Mouse (Mus musculus) embryonic facial prominence, embryonic 11.5 days (tissue): ENCODE data around the gene Gm10447. TPM values are rescaled to one million over a fixed set of nuclear protein-coding genes. Genes with fewer than 3 reads are reported as not detected.

ENCODE experiments used
- ATAC-seq: fragments of 200-750 bp; cut with Nextera tagmentation; replicated peaks from 2 replicates; pipeline ENCODE4 v1.8.0; 2017; ENCODE audit warnings: low read depth; ENCODE audit not compliant: insufficient number of reproducible peaks, low FRiP score, low TSS enrichment
- DNase-seq: peaks from one replicate; pipeline ENCODE4 v3.0.0-alpha.2; 2015; ENCODE audit warnings: low spot score
- H3K27ac ChIP-seq: fragments of 300-500 bp; sonication (generic); replicated peaks from 2 replicates; pipeline ENCODE4 v1.5.1; 2014; ENCODE audit warnings: mild to moderate bottlenecking, low read depth, low read length, control low read depth
- H3K27me3 ChIP-seq: fragments of 300-500 bp; sonication (generic); 2 replicates; pipeline ENCODE4 v1.6.1; 2014; ENCODE audit warnings: mild to moderate bottlenecking, low read length, moderate library complexity, mixed read lengths; ENCODE audit not compliant: control insufficient read depth, insufficient read depth
- H3K36me3 ChIP-seq: fragments of 300-500 bp; sonication (generic); replicated peaks from 2 replicates; pipeline ENCODE4 v1.6.1; 2014; ENCODE audit warnings: low read depth, mild to moderate bottlenecking, low read length, moderate library complexity, mixed read lengths; ENCODE audit not compliant: control insufficient read depth, insufficient read depth
- H3K4me1 ChIP-seq: fragments of 300-500 bp; sonication (generic); 2 replicates; pipeline ENCODE4 v1.6.1; 2014; ENCODE audit warnings: low read length, mixed read lengths; ENCODE audit not compliant: control insufficient read depth, insufficient read depth
- H3K4me2 ChIP-seq: fragments of 300-500 bp; sonication (generic); 2 replicates; pipeline ENCODE4 v1.6.1; 2014; ENCODE audit warnings: low read depth, mild to moderate bottlenecking, control low read depth, low read length, moderate library complexity
- H3K4me3 ChIP-seq: fragments of 300-500 bp; sonication (generic); 2 replicates; pipeline ENCODE4 v1.5.1; 2014; ENCODE audit warnings: low read depth, low read length, control low read depth
- H3K9ac ChIP-seq: fragments of 300-500 bp; sonication (generic); replicated peaks from 2 replicates; pipeline ENCODE4 v1.6.1; 2014; ENCODE audit warnings: mild to moderate bottlenecking, control low read depth, low read length
- H3K9me3 ChIP-seq: fragments of 300-500 bp; sonication (generic); replicated peaks from 2 replicates; pipeline ENCODE4 v1.6.1; 2016; ENCODE audit warnings: mild to moderate bottlenecking, low read length, inconsistent platforms, mixed read lengths; ENCODE audit not compliant: control insufficient read depth
- WGBS: fragments of 180-500 bp; shearing (Covaris S2); extraction: QIAGEN DNeasy Blood & Tissue Kit; methylation state at CpG from one replicate; pipeline ENCODE4 v1.1.7; 2014; 5-methylcytosine and 5-hydroxymethylcytosine counted together
- polyA plus RNA-seq: library from polyadenylated mRNA; unstranded; fragments of >200 nt; fragmentation: Nextera tagmentation; extraction: Ambion mirVana; gene quantifications from 2 replicates; pipeline ENCODE4 v1.2.1, GENCODE M21; 2014

Gm10447 gene
- polyA plus RNA-seq, 1 experiment from 2014 or later = not detected

GRCm38 (mm10) chr11:53483159-53483891 is 26.4 kb upstream of the Gm10447 start:
- Histone ChIP-seq H3K4me1 (peaks cover 8% of the 10 kb centered on the region), H3K27me3 (peaks cover 27% of the 10 kb centered on the region), H3K4me3 (no peak overlapping the region), H3K9me3 (peaks cover 3% of the 10 kb centered on the region; the same call in 1 of the 2 replicates), H3K4me2 (no peak overlapping the region), H3K27ac (no peak overlapping the region), H3K9ac (no peak overlapping the region), H3K36me3 (no peaks in the 10 kb centered on the region)
- WGBS = 78% methylated on average over 9 of the region's 9 CpGs
- DNase-seq (no peak), ATAC-seq (no peak)

- no peaks in the 10 kb centered on the region for H3K36me3 ChIP-seq
- no peak overlapping the region for H3K4me3 ChIP-seq
- no peak overlapping the region for H3K4me2 ChIP-seq
- no peak overlapping the region for H3K9ac ChIP-seq
- WGBS = 76% methylated on average over 4 of the region's 4 CpGs
- peaks cover 4% of the 10 kb centered on the region; the same call in 1 of the 2 replicates for H3K4me1 ChIP-seq
- H3K27ac ChIP-seq = no peak overlapping the region
- peaks cover 3% of the 10 kb centered on the region; the same call in 1 of the 2 replicates for H3K9me3 ChIP-seq
- peaks cover 33% of the 10 kb centered on the region for H3K27me3 ChIP-seq
- ATAC-seq (no peak), DNase-seq (no peak)
Observed at GRCm38 (mm10) chr11:53481088-53481730, 24.3 kb upstream of the Gm10447 start.

DNA sequence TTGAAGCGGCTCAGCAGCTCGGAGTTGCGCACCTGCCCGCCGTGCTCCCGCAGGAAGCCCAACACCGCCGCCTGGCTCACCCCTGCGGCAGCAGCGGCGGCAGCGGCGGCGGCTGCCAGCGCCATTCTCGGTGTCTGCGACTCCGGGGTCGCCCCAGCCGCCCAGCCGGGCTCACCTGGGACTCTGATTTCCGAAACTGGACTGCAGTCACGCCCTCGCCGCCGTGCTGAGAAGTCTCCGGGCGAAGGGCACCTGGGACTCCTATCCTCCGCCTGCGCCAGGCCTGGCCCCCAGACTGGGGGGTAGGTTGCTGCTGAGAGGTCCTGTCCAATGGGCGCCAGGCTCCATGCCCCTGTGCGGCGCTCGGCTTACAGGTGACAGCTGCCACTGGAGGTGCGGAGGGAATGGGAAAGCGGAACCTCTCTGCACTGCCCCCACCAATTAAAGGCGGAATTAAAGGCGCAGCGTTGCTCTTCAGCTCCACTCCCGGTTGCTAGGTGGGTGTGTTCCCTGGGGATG is 22.9 kb upstream of the Gm10447 start, which contains the start of the genes Gm9945 and Sowaha:
Gene Gm9945 (plus strand): TSS at position 384 of the 519 bp plus-strand sequence.
Gene Sowaha (minus strand): TSS at position 492 of the 519 bp plus-strand sequence.
- peak within 1 kb of the TSS; percentile 41 for H3K4me3 ChIP-seq
- H3K4me2 ChIP-seq = peak within 1 kb of the TSS; percentile 76
- peaks cover 33% of the 10 kb centered on the region for H3K27me3 ChIP-seq
- peak within 1 kb of the TSS; percentile 51 for H3K9ac ChIP-seq
- no peaks in the 10 kb centered on the region for H3K36me3 ChIP-seq
- peaks cover 4% of the 10 kb centered on the region; the same call in 1 of the 2 replicates for H3K4me1 ChIP-seq
- ATAC-seq = 0 out of 2 replicates have a peak, but pooled peaks have one; percentile 66
- H3K27ac ChIP-seq = no peak within 1 kb of the TSS
- no peak for DNase-seq
- WGBS = 2% methylated on average over 40 of the region's 40 CpGs
- H3K9me3 ChIP-seq = peaks cover 3% of the 10 kb centered on the region; the same call in 1 of the 2 replicates

GRCm38 (mm10) chr11:53479171-53479782 is 22.4 kb upstream of the Gm10447 start:
- H3K36me3 ChIP-seq = no peaks in the 10 kb centered on the region
- peaks cover 3% of the 10 kb centered on the region; the same call in 1 of the 2 replicates for H3K9me3 ChIP-seq
- peak overlapping the region; percentile 76 for H3K4me2 ChIP-seq
- DNase-seq (no peak), ATAC-seq (0 out of 2 replicates have a peak, but pooled peaks have one; percentile 46)
- peaks cover 4% of the 10 kb centered on the region; the same call in 1 of the 2 replicates for H3K4me1 ChIP-seq
- peak overlapping the region; percentile 51 for H3K9ac ChIP-seq
- WGBS = 2% methylated on average over 59 of the region's 62 CpGs
- peak overlapping the region; percentile 41 for H3K4me3 ChIP-seq
- H3K27me3 ChIP-seq = peaks cover 33% of the 10 kb centered on the region
- no peak overlapping the region for H3K27ac ChIP-seq

DNA sequence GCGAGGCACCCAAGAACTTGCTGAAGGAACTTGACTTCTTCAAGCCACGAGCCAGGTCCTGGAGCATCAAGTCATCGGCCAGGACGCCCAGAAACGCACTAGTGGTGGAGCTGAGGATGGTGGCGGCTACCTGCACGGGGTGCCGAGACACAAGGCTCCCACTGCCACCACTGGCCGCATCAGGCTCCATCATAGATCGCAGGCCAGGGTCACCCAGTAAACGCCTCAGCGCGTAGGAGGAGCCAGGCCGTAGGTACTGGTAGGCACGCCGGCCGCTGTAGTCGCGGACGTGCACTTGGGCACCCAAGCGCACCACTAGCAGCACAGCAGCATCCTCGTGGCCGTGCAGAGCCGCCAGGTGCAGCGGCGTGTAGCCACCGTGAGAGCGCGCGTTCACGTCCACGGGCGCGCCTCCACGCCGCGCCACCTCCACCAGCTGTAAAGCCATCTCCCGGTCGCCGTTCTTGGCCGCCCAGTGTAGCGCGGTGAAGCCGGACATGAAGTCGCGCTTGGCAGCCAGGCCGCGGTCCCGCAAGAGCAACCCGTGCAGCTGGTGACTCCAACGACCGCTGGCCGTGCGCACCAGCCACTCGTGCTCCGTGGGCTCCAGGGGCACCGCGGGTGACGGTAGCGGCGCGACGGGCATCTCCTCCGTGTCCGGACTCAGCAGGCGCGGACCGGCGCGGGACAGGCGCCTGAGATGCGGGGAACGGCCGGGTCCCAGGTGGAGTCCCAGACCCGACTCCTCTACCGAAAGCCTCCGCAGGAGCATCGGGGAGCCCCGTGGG is 21.7 kb upstream of the Gm10447 start:
- ATAC-seq = no peak
- peak overlapping the region; percentile 51 for H3K9ac ChIP-seq
- peaks cover 3% of the 10 kb centered on the region; the same call in 1 of the 2 replicates for H3K9me3 ChIP-seq
- peaks cover 33% of the 10 kb centered on the region for H3K27me3 ChIP-seq
- H3K4me1 ChIP-seq = peaks cover 4% of the 10 kb centered on the region; the same call in 1 of the 2 replicates
- no peak for DNase-seq
- no peaks in the 10 kb centered on the region for H3K36me3 ChIP-seq
- H3K4me2 ChIP-seq = peak overlapping the region; percentile 76
- H3K4me3 ChIP-seq = peak overlapping the region; percentile 41
- WGBS = 6% methylated on average over 76 of the region's 79 CpGs
- H3K27ac ChIP-seq = no peak overlapping the region

GRCm38 (mm10) chr11:53477833-53478232 is 20.9 kb upstream of the Gm10447 start:
- DNase-seq (no peak), ATAC-seq (no peak)
- Histone ChIP-seq H3K27ac (no peak overlapping the region), H3K9me3 (peaks cover 3% of the 10 kb centered on the region; the same call in 1 of the 2 replicates), H3K27me3 (peaks cover 33% of the 10 kb centered on the region), H3K4me3 (no peak overlapping the region), H3K9ac (no peak overlapping the region), H3K4me1 (peaks cover 4% of the 10 kb centered on the region; the same call in 1 of the 2 replicates), H3K4me2 (no peak overlapping the region), H3K36me3 (no peaks in the 10 kb centered on the region)
- 23% methylated on average over 7 of the region's 7 CpGs for WGBS

DNA sequence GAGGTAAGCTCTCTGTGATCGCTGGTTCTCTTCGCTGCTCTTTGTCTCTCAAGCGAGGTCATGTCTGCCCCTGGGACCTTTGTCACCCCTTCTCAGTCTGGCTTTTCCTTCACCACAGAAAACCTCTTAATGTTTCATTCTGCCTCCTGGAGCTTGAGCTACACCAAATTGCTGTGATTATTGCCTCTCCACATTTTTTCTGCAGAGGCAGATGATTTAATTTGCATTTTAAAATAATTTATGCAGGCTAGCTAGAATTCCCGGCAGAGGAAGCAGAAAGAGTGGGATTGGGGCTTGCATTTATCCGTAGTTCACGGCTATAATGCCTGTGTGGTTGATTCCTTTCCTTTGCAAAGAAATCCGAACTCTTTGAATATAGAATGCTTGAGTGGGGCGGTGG is 18.7 kb upstream of the Gm10447 start:
- Histone ChIP-seq H3K36me3 (no peaks in the 10 kb centered on the region), H3K4me1 (peaks cover 4% of the 10 kb centered on the region; the same call in 1 of the 2 replicates), H3K4me3 (no peak overlapping the region), H3K9me3 (peaks cover 3% of the 10 kb centered on the region; the same call in 1 of the 2 replicates), H3K4me2 (no peak overlapping the region), H3K27ac (no peak overlapping the region), H3K27me3 (peaks cover 32% of the 10 kb centered on the region), H3K9ac (no peak overlapping the region)
- ATAC-seq (no peak), DNase-seq (no peak)
- 25% methylated on average over 8 of the region's 8 CpGs for WGBS
